Mouse (Mus musculus): ENCODE results near the gene Cyba. TPM values are rescaled to one million over a fixed set of nuclear protein-coding genes. Genes with fewer than 3 reads are reported as not detected.

Cyba gene
- polyA plus RNA-seq, 1 experiment from 2014 or later = 349 TPM

DNA sequence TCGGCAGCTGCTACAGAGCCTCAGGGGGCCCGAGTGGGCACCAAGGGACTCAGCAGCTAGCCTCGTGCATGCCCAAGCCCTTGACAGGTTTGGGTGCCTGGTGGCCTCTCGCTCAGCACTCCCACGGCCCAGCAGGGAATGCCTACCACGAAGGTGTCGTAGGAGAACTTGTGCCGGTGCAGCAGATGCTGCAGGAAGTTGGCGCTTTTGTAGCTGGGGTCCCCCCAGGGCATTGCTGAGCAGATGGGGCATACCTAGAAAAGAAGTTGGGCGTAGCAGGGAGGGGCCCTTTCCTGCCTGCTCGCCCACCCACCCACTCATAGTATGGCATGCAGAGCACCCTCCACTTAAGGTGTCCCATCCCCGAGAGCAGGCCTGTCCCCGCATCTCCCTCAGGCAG, 35.1 kb upstream of the Cyba start:
- no peak overlapping the region for H3K4me3 ChIP-seq (ENCODE audit: low read length)
- WGBS = 86% methylated on average over 13 of the region's 13 CpGs
- H3K9ac ChIP-seq (ENCODE audit: low read depth, low read length) = no peak overlapping the region
- no peaks in the 10 kb centered on the region for H3K9me3 ChIP-seq (ENCODE audit: control insufficient read depth, low read length)
- H3K4me1 ChIP-seq (ENCODE audit: control insufficient read depth, insufficient read depth, low read length) = 0 out of 2 replicates have a peak, but pooled peaks cover 8% of the 10 kb centered on the region
- no peak for ATAC-seq
- no peak overlapping the region for H3K27ac ChIP-seq (ENCODE audit: low read length)
- no peaks in the 10 kb centered on the region for H3K27me3 ChIP-seq (replicated peaks; ENCODE audit: control insufficient read depth, insufficient read depth, low read length)
- H3K36me3 ChIP-seq (ENCODE audit: control insufficient read depth, insufficient read depth, low read length) = peaks cover 11% of the 10 kb centered on the region
- no peak overlapping the region for H3K4me2 ChIP-seq (ENCODE audit: low read depth, low read length)

DNA sequence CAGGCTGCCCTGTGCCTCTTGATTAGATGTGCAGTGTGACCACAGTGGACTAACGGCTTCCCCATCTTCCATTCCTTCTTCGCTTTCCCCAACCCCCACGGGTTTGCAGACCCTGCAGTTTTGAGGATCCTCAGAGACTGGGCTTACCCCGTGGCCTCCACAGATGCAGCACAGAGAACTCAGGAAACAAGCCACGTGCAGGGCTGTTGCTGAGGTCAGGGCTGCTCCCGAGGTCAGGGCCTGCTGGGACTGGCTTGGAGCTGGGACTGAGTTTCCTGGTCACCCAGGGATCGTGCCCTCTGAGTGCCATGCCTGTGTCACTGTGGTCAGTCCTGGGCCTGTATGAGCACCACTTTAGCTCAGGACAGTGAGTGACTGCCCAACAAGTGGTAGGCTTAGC, 32.3 kb upstream of the Cyba start:
- Histone ChIP-seq H3K4me2 (ENCODE audit: low read depth, low read length) (no peak overlapping the region), H3K4me1 (ENCODE audit: control insufficient read depth, insufficient read depth, low read length) (peaks cover 14% of the 10 kb centered on the region; the same call in 1 of the 2 replicates), H3K36me3 (ENCODE audit: control insufficient read depth, insufficient read depth, low read length) (peaks cover 11% of the 10 kb centered on the region), H3K27me3 (replicated peaks; ENCODE audit: control insufficient read depth, insufficient read depth, low read length) (peaks cover 5% of the 10 kb centered on the region; the same call in 1 of the 2 replicates), H3K9ac (ENCODE audit: low read depth, low read length) (no peak overlapping the region), H3K4me3 (ENCODE audit: low read length) (no peak overlapping the region), H3K9me3 (ENCODE audit: control insufficient read depth, low read length) (no peaks in the 10 kb centered on the region), H3K27ac (ENCODE audit: low read length) (no peak overlapping the region)
- WGBS = 67% methylated on average over 7 of the region's 7 CpGs
- no peak for ATAC-seq

DNA sequence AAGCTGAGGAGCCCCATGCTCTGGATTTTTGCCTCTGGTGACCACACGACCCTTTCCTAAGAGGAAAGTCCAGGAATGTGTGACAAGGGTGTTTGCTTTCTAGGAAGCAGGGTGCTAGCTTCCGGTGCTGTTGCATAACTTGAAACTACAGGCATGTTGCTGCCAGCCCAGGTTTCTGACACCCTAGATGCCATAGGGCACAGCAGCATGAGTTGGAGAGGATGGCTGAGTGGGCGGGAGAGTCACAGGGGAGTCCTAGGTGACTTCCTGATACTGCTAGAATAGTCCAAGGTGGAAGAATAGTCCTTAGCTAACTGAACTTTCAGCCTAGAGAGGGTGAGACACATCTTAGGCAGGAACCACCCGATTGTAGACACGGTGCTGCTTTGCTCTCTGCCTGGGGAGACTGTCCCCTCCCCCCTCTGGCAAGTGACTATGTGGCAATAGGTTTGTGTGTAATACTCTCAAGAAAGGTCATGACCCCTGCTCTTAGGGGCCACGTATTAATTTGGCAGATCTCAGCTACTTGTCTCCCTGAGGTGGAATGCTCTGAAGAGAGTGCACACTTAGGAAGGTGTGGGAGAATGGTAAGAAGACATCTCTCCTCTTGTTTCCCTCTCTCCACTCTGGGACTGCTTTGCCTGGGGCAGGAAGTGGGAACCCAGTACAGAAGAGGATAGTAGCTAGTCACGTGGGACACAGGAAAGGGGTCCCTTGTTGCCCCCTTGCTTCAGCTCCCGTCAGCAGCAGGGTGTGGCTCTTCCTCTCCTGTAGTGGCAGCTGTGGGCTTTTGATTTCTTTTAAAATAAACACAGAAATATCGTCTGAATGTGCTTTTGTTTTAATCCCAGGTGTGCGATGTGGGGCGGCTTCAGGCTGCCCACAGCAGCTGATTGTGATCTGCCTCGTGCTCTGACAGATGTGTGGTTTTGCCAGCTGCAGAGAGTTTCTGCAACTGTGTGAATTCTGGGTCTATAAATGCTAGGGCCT, 31.2 kb upstream of the Cyba start:
- ATAC-seq = peak; percentile 17; the same call in 1 of the 2 replicates
- no peak overlapping the region for H3K27ac ChIP-seq (ENCODE audit: low read length)
- WGBS = 44% methylated on average over 12 of the region's 12 CpGs
- no peaks in the 10 kb centered on the region for H3K9me3 ChIP-seq (ENCODE audit: control insufficient read depth, low read length)
- peaks cover 11% of the 10 kb centered on the region for H3K36me3 ChIP-seq (ENCODE audit: control insufficient read depth, insufficient read depth, low read length)
- peak overlapping the region; percentile 9; the same call in 1 of the 2 replicates for H3K9ac ChIP-seq (ENCODE audit: low read depth, low read length)
- H3K4me2 ChIP-seq (ENCODE audit: low read depth, low read length) = no peak overlapping the region
- H3K4me3 ChIP-seq (ENCODE audit: low read length) = no peak overlapping the region
- peaks cover 14% of the 10 kb centered on the region; the same call in 1 of the 2 replicates for H3K4me1 ChIP-seq (ENCODE audit: control insufficient read depth, insufficient read depth, low read length)
- H3K27me3 ChIP-seq (replicated peaks; ENCODE audit: control insufficient read depth, insufficient read depth, low read length) = peaks cover 11% of the 10 kb centered on the region; the same call in 1 of the 2 replicates

DNA sequence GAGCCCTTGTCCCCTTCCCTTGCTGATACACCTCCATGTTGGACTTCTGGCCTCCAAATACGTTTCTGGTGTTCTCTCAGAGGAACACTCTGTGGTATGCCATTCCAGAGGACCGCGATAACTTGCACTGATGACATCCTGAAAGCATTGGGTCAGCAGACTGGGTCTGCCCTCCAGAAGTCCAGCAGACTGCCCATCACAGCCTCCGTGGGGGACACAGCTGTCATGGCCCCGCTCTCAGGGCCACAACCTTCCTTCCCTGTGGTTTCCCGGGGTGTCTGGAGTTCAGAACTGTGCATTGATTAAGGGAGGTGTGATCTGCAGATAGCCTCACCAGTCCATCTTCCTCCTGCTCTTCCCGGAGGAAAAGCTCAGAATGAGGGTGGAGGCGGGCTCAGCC, 29.8 kb upstream of the Cyba start:
- Histone ChIP-seq H3K27ac (ENCODE audit: low read length) (no peak overlapping the region), H3K4me1 (ENCODE audit: control insufficient read depth, insufficient read depth, low read length) (peaks cover 14% of the 10 kb centered on the region; the same call in 1 of the 2 replicates), H3K27me3 (replicated peaks; ENCODE audit: control insufficient read depth, insufficient read depth, low read length) (peaks cover 11% of the 10 kb centered on the region; the same call in 1 of the 2 replicates), H3K9ac (ENCODE audit: low read depth, low read length) (no peak overlapping the region), H3K4me3 (ENCODE audit: low read length) (no peak overlapping the region), H3K4me2 (ENCODE audit: low read depth, low read length) (no peak overlapping the region), H3K9me3 (ENCODE audit: control insufficient read depth, low read length) (no peaks in the 10 kb centered on the region), H3K36me3 (ENCODE audit: control insufficient read depth, insufficient read depth, low read length) (peaks cover 6% of the 10 kb centered on the region)
- 76% methylated on average over 8 of the region's 8 CpGs for whole genome bisulfite sequencing
- no peak for ATAC-seq

DNA sequence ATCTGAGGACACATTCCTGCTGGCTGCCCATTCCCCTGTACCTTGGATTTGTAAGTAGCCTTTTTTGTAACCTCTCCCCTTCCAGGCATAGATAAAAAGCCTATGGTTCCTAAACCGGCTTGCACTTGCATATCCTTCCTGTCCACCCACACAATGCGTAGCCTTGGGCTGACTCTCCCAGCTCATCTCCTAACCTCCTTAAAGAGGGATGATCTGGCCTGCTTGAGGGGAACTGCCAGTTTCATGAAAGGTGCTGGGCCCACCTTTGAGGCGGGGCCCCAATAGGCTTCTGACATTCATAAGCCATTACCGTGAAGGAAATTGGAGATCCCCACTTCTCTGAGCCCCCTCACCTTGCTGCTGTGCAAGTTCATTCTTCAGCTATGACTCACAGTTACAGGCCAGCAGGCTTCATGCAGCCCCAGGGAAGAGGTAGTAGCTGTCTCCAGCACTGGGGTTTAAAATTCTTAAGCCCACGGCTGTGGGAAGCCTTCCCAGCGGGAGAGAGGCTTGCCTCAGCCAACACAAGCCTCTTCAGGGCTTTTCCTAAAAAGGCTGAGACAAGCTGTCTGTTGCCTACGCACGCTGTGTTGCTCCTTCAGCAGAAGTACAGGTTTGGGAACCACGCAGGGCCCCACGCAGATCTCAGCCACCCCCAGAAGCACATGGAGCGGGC, 28.9 kb upstream of the Cyba start:
- ATAC-seq = no peak
- Histone ChIP-seq H3K4me2 (ENCODE audit: low read depth, low read length) (no peak overlapping the region), H3K9ac (ENCODE audit: low read depth, low read length) (no peak overlapping the region), H3K4me3 (ENCODE audit: low read length) (no peak overlapping the region), H3K27me3 (replicated peaks; ENCODE audit: control insufficient read depth, insufficient read depth, low read length) (peaks cover 11% of the 10 kb centered on the region; the same call in 1 of the 2 replicates), H3K27ac (ENCODE audit: low read length) (no peak overlapping the region), H3K36me3 (ENCODE audit: control insufficient read depth, insufficient read depth, low read length) (peaks cover 3% of the 10 kb centered on the region), H3K9me3 (ENCODE audit: control insufficient read depth, low read length) (no peaks in the 10 kb centered on the region), H3K4me1 (ENCODE audit: control insufficient read depth, insufficient read depth, low read length) (peaks cover 14% of the 10 kb centered on the region; the same call in 1 of the 2 replicates)
- 71% methylated on average over 11 of the region's 11 CpGs for WGBS

DNA sequence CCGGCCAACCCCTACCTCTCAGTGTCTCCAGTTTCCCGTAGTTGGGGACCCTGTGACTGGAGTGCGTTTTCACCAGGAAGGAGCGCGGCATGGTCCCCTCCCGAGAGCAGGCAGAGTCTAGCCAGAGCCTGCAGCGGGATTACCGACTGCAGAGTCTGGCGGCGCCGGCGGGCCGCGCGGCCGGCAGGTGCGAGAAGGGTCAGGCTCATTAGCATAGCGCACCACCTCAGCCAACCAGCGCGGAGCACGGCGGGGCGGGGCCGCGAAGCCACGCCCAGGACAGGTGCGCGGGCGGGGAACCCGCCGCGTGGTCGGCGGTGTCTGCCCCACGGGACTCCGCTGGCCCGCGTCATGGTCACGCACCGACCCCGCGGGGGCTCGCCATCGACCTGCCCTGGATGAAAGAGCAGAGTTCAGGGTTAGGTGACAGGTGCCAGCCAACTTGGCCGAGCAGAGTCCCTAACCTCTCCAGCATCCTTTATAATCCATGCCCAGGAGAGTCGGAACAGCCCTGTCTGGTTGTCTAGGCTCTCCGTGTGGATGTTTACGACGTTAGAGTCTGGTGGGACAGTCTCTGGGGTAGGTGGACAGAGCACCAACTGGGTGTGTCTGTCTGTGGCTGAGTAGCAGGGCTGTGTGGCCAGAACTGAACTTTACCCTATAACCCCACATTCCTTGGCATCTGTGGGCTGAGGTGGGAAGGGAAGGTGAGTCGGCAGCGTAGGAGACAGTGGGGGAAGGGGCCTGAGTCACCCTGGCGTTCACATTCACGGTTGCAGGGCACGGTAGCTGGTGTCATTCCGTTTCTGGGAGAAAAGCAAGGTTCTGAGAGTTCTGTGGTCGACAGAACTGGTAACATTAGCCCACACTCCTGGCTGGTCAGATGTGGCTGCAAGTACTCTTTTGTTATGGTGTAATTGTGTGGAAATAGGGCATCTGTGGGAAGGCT, 28.1 kb upstream of the Cyba start, which contains the start of gene Snai3:
Snai3 (minus strand) TSS at position 210 of the 949 bp plus-strand sequence.
- peak; percentile 96 for ATAC-seq
- no peak within 1 kb of the TSS for H3K27ac ChIP-seq (ENCODE audit: low read length)
- H3K36me3 ChIP-seq (ENCODE audit: control insufficient read depth, insufficient read depth, low read length) = peaks cover 3% of the 10 kb centered on the region
- 2% methylated on average over 56 of the region's 56 CpGs for WGBS
- H3K9ac ChIP-seq (ENCODE audit: low read depth, low read length) = peak within 1 kb of the TSS; percentile 63
- peak within 1 kb of the TSS; percentile 68 for H3K4me2 ChIP-seq (ENCODE audit: low read depth, low read length)
- peak within 1 kb of the TSS; percentile 41 for H3K4me3 ChIP-seq (ENCODE audit: low read length)
- H3K27me3 ChIP-seq (replicated peaks; ENCODE audit: control insufficient read depth, insufficient read depth, low read length) = peaks cover 11% of the 10 kb centered on the region; the same call in 1 of the 2 replicates
- H3K9me3 ChIP-seq (ENCODE audit: control insufficient read depth, low read length) = no peaks in the 10 kb centered on the region
- peaks cover 14% of the 10 kb centered on the region; the same call in 1 of the 2 replicates for H3K4me1 ChIP-seq (ENCODE audit: control insufficient read depth, insufficient read depth, low read length)

DNA sequence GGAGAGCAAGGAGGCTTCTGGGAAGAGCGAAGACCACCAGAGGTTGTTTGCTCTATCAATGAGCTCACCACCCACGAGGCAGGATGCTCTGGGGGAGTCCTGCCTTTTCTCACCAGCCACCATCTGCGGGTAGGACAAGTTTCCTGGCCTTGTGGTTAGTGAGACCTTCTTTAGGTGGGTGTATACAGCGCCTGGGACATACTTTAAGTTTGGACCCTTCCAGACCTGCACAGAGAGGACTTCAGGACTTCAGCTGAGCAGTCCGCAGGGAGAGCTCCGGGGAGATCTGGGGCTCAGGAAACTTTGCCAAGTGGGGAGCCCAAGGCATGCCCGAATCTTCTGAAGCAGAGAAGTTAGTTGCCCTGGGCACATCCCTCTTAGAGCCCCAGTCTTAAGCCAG, 27.3 kb upstream of the Cyba start:
- H3K4me3 ChIP-seq (ENCODE audit: low read length) = peak overlapping the region; percentile 41; the same call in 1 of the 2 replicates
- ATAC-seq = no peak
- H3K27me3 ChIP-seq (replicated peaks; ENCODE audit: control insufficient read depth, insufficient read depth, low read length) = peaks cover 11% of the 10 kb centered on the region; the same call in 1 of the 2 replicates
- peaks cover 14% of the 10 kb centered on the region; the same call in 1 of the 2 replicates for H3K4me1 ChIP-seq (ENCODE audit: control insufficient read depth, insufficient read depth, low read length)
- no peaks in the 10 kb centered on the region for H3K36me3 ChIP-seq (ENCODE audit: control insufficient read depth, insufficient read depth, low read length)
- H3K4me2 ChIP-seq (ENCODE audit: low read depth, low read length) = peak overlapping the region; percentile 68
- no peaks in the 10 kb centered on the region for H3K9me3 ChIP-seq (ENCODE audit: control insufficient read depth, low read length)
- 20% methylated on average over 7 of the region's 7 CpGs for WGBS
- H3K27ac ChIP-seq (ENCODE audit: low read length) = no peak overlapping the region
- H3K9ac ChIP-seq (ENCODE audit: low read depth, low read length) = no peak overlapping the region; the same call in 1 of the 2 replicates

DNA sequence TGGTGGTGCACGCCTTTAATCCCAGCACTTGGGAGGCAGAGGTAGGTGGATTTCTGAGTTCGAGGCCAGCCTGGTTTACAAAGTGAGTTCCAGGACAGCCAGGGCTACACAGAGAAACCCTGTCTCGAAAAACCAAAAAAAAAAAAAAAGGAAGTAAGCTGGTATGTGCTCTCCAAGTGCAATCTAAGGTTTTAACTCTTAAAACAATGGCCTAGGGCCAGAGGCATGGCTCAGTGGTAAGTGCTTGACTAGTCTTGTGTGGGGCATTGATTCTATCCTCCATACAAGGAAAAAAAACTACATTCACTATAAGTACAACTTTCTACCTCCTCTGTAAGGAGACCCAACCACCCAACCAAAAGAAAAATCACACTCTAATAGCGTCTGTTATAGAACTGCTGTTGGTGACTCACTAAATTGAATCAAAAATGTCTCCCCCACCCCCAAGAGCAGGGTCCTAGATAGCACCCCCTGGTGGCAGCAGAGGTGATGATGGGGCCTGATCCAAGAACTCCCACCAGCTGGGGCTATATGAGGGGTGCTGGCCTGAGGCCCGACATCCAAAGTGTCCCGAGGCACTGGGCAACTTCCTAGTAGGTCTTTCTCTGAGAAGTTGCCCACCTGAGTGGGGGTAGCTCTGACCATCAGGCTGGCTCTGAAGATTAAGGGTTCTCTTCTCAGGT, 26.6 kb upstream of the Cyba start:
- Histone ChIP-seq H3K9ac (ENCODE audit: low read depth, low read length) (no peak overlapping the region), H3K36me3 (ENCODE audit: control insufficient read depth, insufficient read depth, low read length) (no peaks in the 10 kb centered on the region), H3K4me1 (ENCODE audit: control insufficient read depth, insufficient read depth, low read length) (peaks cover 14% of the 10 kb centered on the region; the same call in 1 of the 2 replicates), H3K27me3 (replicated peaks; ENCODE audit: control insufficient read depth, insufficient read depth, low read length) (peaks cover 11% of the 10 kb centered on the region; the same call in 1 of the 2 replicates), H3K4me2 (ENCODE audit: low read depth, low read length) (no peak overlapping the region), H3K9me3 (ENCODE audit: control insufficient read depth, low read length) (no peaks in the 10 kb centered on the region), H3K4me3 (ENCODE audit: low read length) (no peak overlapping the region), H3K27ac (ENCODE audit: low read length) (no peak overlapping the region)
- WGBS = 65% methylated on average over 6 of the region's 6 CpGs
- no peak for ATAC-seq
